Comparison of ENCODE assay signal across 18 mouse cellular contexts in the genomic region with DNA sequence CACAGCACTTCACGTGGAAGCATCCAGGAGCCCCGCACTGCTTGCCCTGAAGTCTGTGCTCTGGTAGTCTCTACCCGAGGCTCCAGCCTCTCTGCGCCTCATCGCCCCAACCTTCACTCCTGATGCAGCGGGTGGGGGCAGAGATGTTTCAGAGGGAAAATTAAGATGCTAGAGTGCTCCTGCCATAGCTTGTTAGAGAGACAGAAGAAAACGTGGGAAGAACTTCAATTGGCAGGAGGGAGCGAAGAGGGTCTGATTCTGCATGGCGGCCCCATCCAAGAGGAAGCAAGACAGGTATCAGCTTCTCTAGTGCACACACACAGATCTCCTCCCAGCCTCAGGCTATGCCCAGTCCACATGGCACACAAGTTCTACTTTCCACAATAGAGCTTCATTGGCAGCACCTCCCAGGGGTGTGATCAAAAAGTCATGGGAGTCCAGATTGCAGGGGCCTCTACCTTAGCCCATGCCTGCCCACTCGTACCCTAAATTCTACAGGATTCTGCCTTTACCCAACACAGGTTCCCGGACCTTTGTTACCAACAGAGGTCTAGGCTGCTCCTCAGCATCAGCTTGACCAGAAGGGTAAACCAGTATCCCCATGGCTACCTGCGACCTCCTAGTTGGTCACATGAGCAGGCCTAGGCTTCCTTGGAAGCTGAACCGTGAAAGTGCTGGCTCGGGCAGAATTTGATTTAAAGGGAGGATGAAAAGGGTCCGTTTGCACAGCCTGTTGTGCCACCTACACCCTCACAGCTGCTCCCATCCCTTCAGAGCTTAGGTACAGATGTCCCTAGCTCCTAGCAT. TPM values are rescaled to one million over a fixed set of nuclear protein-coding genes. Genes with fewer than 3 reads are reported as not detected.
DNase-seq lines count a peak whose midpoint lies in the region; ATAC-seq and TF ChIP-seq lines count a peak whose summit lies in the region.
"Had no signal": no experiment of that assay in that cellular context is flagged by ENCODE, and none has a peak within 500 bp of the region (broad histone marks: within the 10 kb centered on the region; RNA-seq: fewer than 3 reads in every experiment).

No protein-coding gene starts in this region.

- H3K9ac ChIP-seq in forebrain, embryonic 15.5 days (replicated peaks), result no peak overlapping the region; the same call in 1 of the 2 replicates
- H3K9ac ChIP-seq in midbrain, postnatal 0 days (replicated peaks; ENCODE audit: low read length, poor library complexity, severe bottlenecking), result peak overlapping the region; percentile 39; the same call in 1 of the 2 replicates
- H3K9ac ChIP-seq: embryonic facial prominence, embryonic 15.5 days had no signal

- no peaks in the 10 kb centered on the region for H3K36me3 ChIP-seq in forebrain, embryonic 15.5 days
- no peaks in the 10 kb centered on the region; the same call in 1 of the 2 replicates for H3K36me3 ChIP-seq in midbrain, postnatal 0 days (ENCODE audit: insufficient read depth, low read length)
- H3K36me3 ChIP-seq: embryonic facial prominence, embryonic 15.5 days; G1E had no signal

- peaks cover 33% of the 10 kb centered on the region for H3K4me1 ChIP-seq in forebrain, embryonic 15.5 days
- H3K4me1 ChIP-seq in midbrain, postnatal 0 days (ENCODE audit: insufficient read depth, low read length), result peaks cover 13% of the 10 kb centered on the region

- 64% methylated on average over 15 of the region's 15 CpGs for WGBS in forebrain, embryonic 15.5 days
- 49% methylated on average over 15 of the region's 15 CpGs for WGBS in midbrain, postnatal 0 days

- H3K27ac ChIP-seq in forebrain, embryonic 15.5 days (replicated peaks), result peak overlapping the region; percentile 98
- H3K27ac ChIP-seq in layer of hippocampus, adult 2 months, result peak overlapping the region; percentile 99
- peak overlapping the region; percentile 99 for H3K27ac ChIP-seq in midbrain, postnatal 0 days (ENCODE audit: low read depth, low read length)
- H3K27ac ChIP-seq: embryonic facial prominence, embryonic 15.5 days had no signal

- 0 out of 2 replicates have a peak overlapping the region, but pooled peaks have one; percentile 58 for H3K4me2 ChIP-seq in forebrain, embryonic 15.5 days (replicated peaks)
- no peak overlapping the region for H3K4me2 ChIP-seq in midbrain, postnatal 0 days (ENCODE audit: low read depth, low read length, poor library complexity, severe bottlenecking)
- H3K4me2 ChIP-seq: embryonic facial prominence, embryonic 15.5 days had no signal

- no peak for ATAC-seq in forebrain, embryonic 15.5 days (replicated peaks)
- no peak for ATAC-seq in midbrain, postnatal 0 days (ENCODE audit: low FRiP score)
- ATAC-seq: lung, postnatal 0 days had no signal

- peak; percentile 48 for DNase-seq in cerebellum, adult 11-12 months
- no peak for DNase-seq in cerebellum, adult 9-11 months
- peak in 1 of 2 experiments; percentile 29 for DNase-seq in layer of hippocampus, adult 2 months (ENCODE audit: low spot score in 2 of 2)
- no peak for DNase-seq in midbrain, postnatal 0 days (ENCODE audit: low spot score)
- DNase-seq in adrenal gland, postnatal 25 days, result no peak
- DNase-seq in spleen, postnatal 14 days (ENCODE audit: low spot score in 2 of 2), result no peak
- no peak for DNase-seq in heart, adult 9 months (ENCODE audit: low spot score in 2 of 2)
- DNase-seq: gastrocnemius, postnatal 14 days; heart, postnatal 4 days; kidney, postnatal 4 days; thymus, postnatal 25 days had no signal

- no peak overlapping the region for H3K4me3 ChIP-seq in forebrain, embryonic 15.5 days
- H3K4me3 ChIP-seq in layer of hippocampus, adult 2 months, result no peak overlapping the region
- H3K4me3 ChIP-seq in midbrain, postnatal 0 days (ENCODE audit: low read depth, low read length), result no peak overlapping the region
- H3K4me3 ChIP-seq: embryonic facial prominence, embryonic 15.5 days; myocyte had no signal

- no peak for TF ChIP-seq CTCF in layer of hippocampus, adult 2 months (conservative IDR thresholded peaks at IDR 0.05)
- TF ChIP-seq CTCF in midbrain, postnatal 0 days (IDR thresholded peaks at IDR 0.05), result no peak

- H3K27me3 ChIP-seq in forebrain, embryonic 15.5 days, result peaks cover 1% of the 10 kb centered on the region; the same call in 1 of the 2 replicates
- no peaks in the 10 kb centered on the region for H3K27me3 ChIP-seq in midbrain, postnatal 0 days (ENCODE audit: insufficient read depth, low read length)

- H3K9me3 ChIP-seq in forebrain, embryonic 15.5 days, result no peaks in the 10 kb centered on the region
- H3K9me3 ChIP-seq in midbrain, postnatal 0 days (ENCODE audit: low read length), result no peaks in the 10 kb centered on the region
- H3K9me3 ChIP-seq: embryonic facial prominence, embryonic 15.5 days had no signal

RNA-seq across cellular contexts. Expression of a gene that starts 23.7 kb away (rescaled TPM):
- polyA plus RNA-seq in forebrain, embryonic 15.5 days (2015; fragmentation: Nextera tagmentation; extraction: Ambion mirVana), result 50.2 and 52.8 TPM in 2 replicates
- 10 to 100 TPM; 54.1 to 54.2 TPM for total RNA-seq in layer of hippocampus, adult 2 months (2021)
- total RNA-seq in midbrain, postnatal 0 days (2014; rRNA removed), result 32.2 and 38.9 TPM in 2 replicates
- 50.1 and 56.6 TPM in 2 replicates for polyA plus RNA-seq in midbrain, postnatal 0 days (2015; fragmentation: Nextera tagmentation; extraction: Ambion mirVana)
- total RNA-seq in adrenal gland, postnatal 25 days (2021), result 43.5 and 54.0 TPM in 2 replicates

RNA-seq across cellular contexts. Expression of a gene that starts 31.8 kb away (rescaled TPM):
- polyA plus RNA-seq in forebrain, embryonic 15.5 days (2015; fragmentation: Nextera tagmentation; extraction: Ambion mirVana), result 0.11 and 0.14 TPM in 2 replicates
- not detected for total RNA-seq in layer of hippocampus, adult 2 months (2021)
- not detected in 2 replicates for total RNA-seq in midbrain, postnatal 0 days (2014; rRNA removed)
- polyA plus RNA-seq in midbrain, postnatal 0 days (2015; fragmentation: Nextera tagmentation; extraction: Ambion mirVana), result 0.10 and 0.28 TPM in 2 replicates
- not detected in 2 replicates for total RNA-seq in adrenal gland, postnatal 25 days (2021)
- total RNA-seq: G1E; gastrocnemius, postnatal 14 days; heart, postnatal 4 days had no signal
- polyA plus RNA-seq: embryonic facial prominence, embryonic 15.5 days; G1E; limb, embryonic 14.5 days; lung, postnatal 0 days; myocyte; small intestine, adult 2 months had no signal

RNA-seq across cellular contexts. Expression of a gene that starts 57.5 kb away (rescaled TPM):
- polyA plus RNA-seq in forebrain, embryonic 15.5 days (2015; fragmentation: Nextera tagmentation; extraction: Ambion mirVana), result 50.8 and 64.3 TPM in 2 replicates
- total RNA-seq in layer of hippocampus, adult 2 months (2021), result 10 to 100 TPM; 54.3 to 55.1 TPM
- total RNA-seq in midbrain, postnatal 0 days (2014; rRNA removed), result 40.4 and 59.5 TPM in 2 replicates
- 95.5 and 111 TPM in 2 replicates for polyA plus RNA-seq in midbrain, postnatal 0 days (2015; fragmentation: Nextera tagmentation; extraction: Ambion mirVana)
- 2.2 and 2.7 TPM in 2 replicates for total RNA-seq in adrenal gland, postnatal 25 days (2021)
- total RNA-seq: G1E had no signal
- polyA plus RNA-seq: G1E, myocyte had no signal

Comparison
In these comparisons a context has a peak if more than half of its experiments do, and no peak if none do; other contexts are left out.
1. RNA of a gene that starts 57.5 kb away (total RNA-seq): 40.4 to 59.5 TPM in midbrain, postnatal 0 days and 54.3 to 55.1 TPM in layer of hippocampus, adult 2 months; 2.2 to 2.7 TPM in adrenal gland, postnatal 25 days; every median in the first group is over 10 times any median in the second.
2. Peak in every context shown above with its lines, with median percentiles within 50 percentile points of each other: H3K27ac ChIP-seq.